Mouse (Mus musculus) CH12.LX (cell line): Measurements from ENCODE around the gene Siglecf.

Experiments used
- NELFE ChIP-seq: IDR thresholded peaks from 2 replicates; pipeline ENCODE4 v1.6.1; 2011; ENCODE audit warnings: low read depth, low read length, improper control_type of control experiment
- POLR2A ChIP-seq: IDR thresholded peaks from 2 replicates; pipeline ENCODE4 v1.6.1; 2011; ENCODE audit warnings: low read depth, mild to moderate bottlenecking, improper control_type of control experiment, low read length

GRCm38 (mm10) chr7:43344491-43344890 lies 6.7 kb upstream of the Siglecf start:
- TF ChIP-seq POLR2A, result no peak
- TF ChIP-seq NELFE, result no peak
